Mouse (Mus musculus) kidney, adult 2 months (tissue): Measurements from ENCODE around the gene Gm4307.
"Not testable (repeated sequence)": the region's sequence is repeated elsewhere in the genome, so short reads cannot be mapped to it uniquely, and the experiment has no call there.

Source experiments
- CTCF ChIP-seq: fragments of 200-500 bp; conservative IDR thresholded peaks from 2 replicates; pipeline ENCODE4 v1.5.1; 2011; ENCODE audit warnings: low read depth, mild to moderate bottlenecking, control low read depth, low read length, moderate library complexity, mixed read lengths; ENCODE audit not compliant: insufficient read depth, insufficient read length
- POLR2A ChIP-seq: fragments of 200-500 bp; IDR thresholded peaks from one replicate; pipeline ENCODE4 v1.6.1; 2011; ENCODE audit warnings: low read depth, low read length, control low read depth

DNA sequence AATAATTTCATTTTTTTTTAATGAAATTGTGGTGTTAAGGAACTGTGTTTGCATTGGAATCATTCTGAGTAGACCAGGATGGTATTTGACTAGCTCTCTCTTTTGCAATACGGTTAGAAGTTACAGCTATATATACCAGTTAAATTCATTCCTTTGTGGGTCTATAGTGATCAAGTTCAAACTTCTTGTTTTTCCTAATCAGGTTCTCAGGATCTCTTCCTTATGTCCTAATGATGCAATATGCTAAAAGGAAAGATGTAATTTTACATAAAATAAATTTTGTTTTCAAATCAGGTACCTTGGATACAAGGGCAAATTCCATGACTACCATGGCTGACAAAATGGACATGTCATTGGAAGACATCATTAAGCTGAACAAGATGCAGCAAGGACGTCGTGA lies 20.6 kb upstream of the Gm4307 start, which contains the start of gene Gm4302:
- TF ChIP-seq POLR2A, CTCF: not testable (repeated sequence)
